Mouse (Mus musculus) lung, adult 2 months (tissue): Measurements from ENCODE around the gene Mylip.

ENCODE experiments used
- CTCF ChIP-seq: fragments of 200-500 bp; IDR thresholded peaks from 2 replicates; pipeline ENCODE4 v1.5.1; 2011; ENCODE audit warnings: mild to moderate bottlenecking, low read length, control low read depth; ENCODE audit not compliant: insufficient read depth
- POLR2A ChIP-seq: fragments of 200-500 bp; IDR thresholded peaks from 2 replicates; pipeline ENCODE4 v1.6.1; 2011; ENCODE audit warnings: low read depth, mild to moderate bottlenecking, control low read depth, low read length, borderline replicate concordance; ENCODE audit errors: extremely low read depth

DNA sequence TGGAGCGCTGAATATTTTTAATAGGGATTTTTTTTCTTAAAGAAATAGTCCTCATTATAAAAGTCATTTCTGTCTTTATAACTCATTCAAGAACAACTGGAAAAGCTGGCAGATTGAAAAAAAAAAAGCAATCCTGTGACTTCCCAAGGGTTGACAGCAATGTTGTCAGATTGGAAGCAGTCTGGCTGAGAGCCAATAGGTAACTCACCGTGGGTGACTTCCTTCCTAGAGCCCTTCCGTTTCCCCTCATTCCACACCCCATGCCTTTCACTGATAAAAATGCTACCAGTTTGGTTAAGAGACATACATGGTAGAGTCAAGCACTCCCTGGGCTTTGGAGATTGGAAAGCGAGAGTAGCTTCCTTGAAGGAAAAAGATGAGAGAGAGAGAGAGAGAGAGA is 21.4 kb downstream of the Mylip start:
- no peak for TF ChIP-seq CTCF
- no peak for TF ChIP-seq POLR2A
